Mouse (Mus musculus) bone marrow, adult 2 months (tissue): Measurements from ENCODE around the gene Gm49721. TPM values are rescaled to one million over a fixed set of nuclear protein-coding genes. Genes with fewer than 3 reads are reported as not detected.
A peak's percentile ranks its signal among the peaks of the same experiment; 100 is the strongest.
"Not testable (repeated sequence)": the region's sequence is repeated elsewhere in the genome, so short reads cannot be mapped to it uniquely, and the experiment has no call there.

Experiments used
- H3K27ac ChIP-seq: fragments of 200-500 bp; 2 replicates; pipeline ENCODE4 v1.5.1; 2012; ENCODE audit warnings: low read depth, mild to moderate bottlenecking, control low read depth, inconsistent platforms, low read length; ENCODE audit not compliant: control insufficient read depth, poor library complexity, insufficient read depth
- H3K4me1 ChIP-seq: fragments of 200-500 bp; 2 replicates; pipeline ENCODE4 v1.6.1; 2011; ENCODE audit warnings: low read length; ENCODE audit not compliant: control insufficient read depth, insufficient read depth
- H3K4me3 ChIP-seq: fragments of 200-500 bp; replicated peaks from 2 replicates; pipeline ENCODE3; 2011; ENCODE audit warnings: mild to moderate bottlenecking, low read depth, low read length, control low read depth; ENCODE audit not compliant: control insufficient read depth
- CTCF ChIP-seq: fragments of 200-500 bp; IDR thresholded peaks from 2 replicates; pipeline ENCODE4 v1.5.1; 2011; ENCODE audit warnings: low read length, control low read depth; ENCODE audit not compliant: control insufficient read depth, insufficient read depth
- WGBS: fragments of 180-500 bp; shearing (Covaris S2); methylation state at CpG from one replicate; pipeline ENCODE4 v1.1.7; 2018; 5-methylcytosine and 5-hydroxymethylcytosine counted together
- polyA plus RNA-seq: library from polyadenylated mRNA; stranded (reverse); fragments of >200 nt; gene quantifications from 2 replicates; pipeline ENCODE4 v1.2.4, GENCODE M21; 2011; ENCODE audit warnings: low replicate concordance; ENCODE audit not compliant: missing spikeins, insufficient read depth, insufficient read length

Gm49721 gene
- polyA plus RNA-seq, 1 experiment = not detected

- not testable (repeated sequence) for H3K4me3 ChIP-seq, H3K4me1 ChIP-seq
- 18% methylated on average over 4 of the region's 4 CpGs for WGBS
- H3K27ac ChIP-seq = peak overlapping the region; percentile 33; the same call in 1 of the 2 replicates
Measured at GRCm38 (mm10) chr17:6962936-6963335, 15.8 kb upstream of the Gm49721 start.

GRCm38 (mm10) chr17:6965364-6965763 is 13.3 kb upstream of the Gm49721 start:
- not testable (repeated sequence) for H3K4me1 ChIP-seq, H3K4me3 ChIP-seq, H3K27ac ChIP-seq
- peak; percentile 36; the same call in 1 of the 2 replicates for TF ChIP-seq CTCF
- WGBS = 12% methylated on average over 6 of the region's 6 CpGs

GRCm38 (mm10) chr17:6967673-6968072 is 11.0 kb upstream of the Gm49721 start:
- H3K4me1 ChIP-seq, H3K27ac ChIP-seq, H3K4me3 ChIP-seq: not testable (repeated sequence)
- WGBS = 25% methylated on average over 1 of the region's 1 CpGs

DNA sequence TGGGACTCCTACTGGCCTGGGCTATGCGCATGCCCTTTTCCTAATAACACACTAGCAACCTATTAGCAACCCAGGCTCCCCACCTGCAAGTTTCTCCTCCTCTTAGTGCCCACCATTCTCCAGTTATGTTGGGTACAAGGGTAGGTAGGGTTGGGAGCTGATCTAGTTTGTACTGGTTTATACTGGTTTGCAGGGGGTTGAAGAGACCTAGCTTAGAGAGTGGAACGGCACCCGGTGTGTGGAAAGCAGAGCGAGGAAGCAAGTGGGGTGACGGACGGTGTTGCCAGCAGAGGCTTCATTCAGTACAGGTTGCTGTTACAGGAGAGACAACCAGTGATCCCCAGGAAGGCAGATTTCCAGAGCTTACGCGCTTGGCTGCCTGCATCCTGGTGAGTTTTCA is 8.4 kb upstream of the Gm49721 start, which contains the start of gene Rnaset2b:
Gene Rnaset2b, plus strand, starts transcription at position 301 of the 400 bp plus-strand sequence.
- not testable (repeated sequence) for H3K4me3 ChIP-seq, H3K4me1 ChIP-seq, H3K27ac ChIP-seq
- WGBS = 100% methylated on average over 1 of the region's 8 CpGs

DNA sequence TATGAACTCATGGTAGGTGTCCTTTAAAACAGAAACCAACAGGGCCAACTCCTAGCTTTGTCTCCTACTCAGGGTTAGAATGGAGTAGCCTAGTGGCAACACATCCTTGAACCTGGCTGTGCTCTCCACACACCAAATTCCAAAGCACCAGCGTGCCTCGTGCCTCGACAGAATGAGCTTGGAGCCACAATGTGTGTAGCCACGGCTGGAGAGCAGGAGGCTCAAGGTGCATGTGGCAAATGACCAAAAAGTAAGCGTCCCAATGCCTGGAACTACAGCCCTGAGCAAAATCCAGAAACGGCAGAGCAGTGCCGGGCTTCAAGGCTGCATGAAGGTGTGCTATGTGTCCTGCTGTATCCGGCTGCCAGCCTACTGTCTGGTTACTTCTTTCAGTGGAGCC is 7.5 kb upstream of the Gm49721 start:
- not testable (repeated sequence) for H3K27ac ChIP-seq, H3K4me1 ChIP-seq, H3K4me3 ChIP-seq
- 81% methylated on average over 8 of the region's 8 CpGs for WGBS

DNA sequence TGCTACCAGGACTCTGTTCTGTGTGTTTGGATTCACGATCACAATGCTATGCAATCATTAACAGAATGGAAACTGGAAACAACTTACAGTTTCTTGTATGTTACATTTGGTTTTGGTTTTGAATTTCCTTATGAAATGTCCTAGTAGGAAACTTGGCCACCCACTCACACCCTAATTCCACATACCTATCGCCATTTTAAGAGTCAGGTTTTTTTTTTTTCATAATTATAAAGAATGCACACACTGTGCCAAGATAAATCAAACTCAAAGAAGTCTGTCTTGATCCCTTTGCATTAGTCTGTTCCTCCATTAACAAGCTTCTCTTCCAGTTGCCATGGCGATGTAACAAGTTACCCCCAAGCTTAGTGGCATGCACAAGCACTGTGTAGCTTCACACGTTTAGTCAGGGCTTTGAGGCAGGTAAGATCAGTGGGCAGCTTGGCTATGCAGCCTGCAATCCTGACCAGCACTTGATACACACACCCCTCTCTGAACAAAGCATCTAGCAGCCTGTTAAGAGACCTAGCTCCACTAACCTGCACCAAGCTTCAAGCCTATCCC is 5.8 kb upstream of the Gm49721 start:
- H3K4me1 ChIP-seq = not testable (repeated sequence)
- WGBS = 79% methylated on average over 4 of the region's 4 CpGs

GRCm38 (mm10) chr17:6974985-6975384 is 3.7 kb upstream of the Gm49721 start:
- not testable (repeated sequence) for H3K27ac ChIP-seq, H3K4me3 ChIP-seq, H3K4me1 ChIP-seq
- 66% methylated on average over 3 of the region's 3 CpGs for WGBS

More for the DNA sequence above, 5.8 kb upstream of the Gm49721 start:
- not testable (repeated sequence) for H3K4me3 ChIP-seq, H3K27ac ChIP-seq

GRCm38 (mm10) chr17:6979380-6979779 is 676 bp downstream of the Gm49721 start:
- H3K4me1 ChIP-seq, H3K27ac ChIP-seq: not testable (repeated sequence)
- 8% methylated on average over 5 of the region's 5 CpGs for WGBS
- H3K4me3 ChIP-seq = peak overlapping the region; percentile 59

- not testable (repeated sequence) for H3K4me3 ChIP-seq, H3K4me1 ChIP-seq, H3K27ac ChIP-seq
- 93% methylated on average over 5 of the region's 8 CpGs for WGBS
Measured at GRCm38 (mm10) chr17:6980144-6980543, 1.4 kb downstream of the Gm49721 start.

GRCm38 (mm10) chr17:6986118-6986517 is 7.4 kb downstream of the Gm49721 start:
- not testable (repeated sequence) for H3K4me1 ChIP-seq, H3K4me3 ChIP-seq, H3K27ac ChIP-seq
- whole genome bisulfite sequencing = 37% methylated on average over 1 of the region's 1 CpGs

GRCm38 (mm10) chr17:6995504-6995903 is 16.8 kb downstream of the Gm49721 start:
- not testable (repeated sequence) for H3K4me1 ChIP-seq, H3K27ac ChIP-seq, H3K4me3 ChIP-seq
- WGBS = no CpG with 5 or more reads among the region's 6 CpGs

DNA sequence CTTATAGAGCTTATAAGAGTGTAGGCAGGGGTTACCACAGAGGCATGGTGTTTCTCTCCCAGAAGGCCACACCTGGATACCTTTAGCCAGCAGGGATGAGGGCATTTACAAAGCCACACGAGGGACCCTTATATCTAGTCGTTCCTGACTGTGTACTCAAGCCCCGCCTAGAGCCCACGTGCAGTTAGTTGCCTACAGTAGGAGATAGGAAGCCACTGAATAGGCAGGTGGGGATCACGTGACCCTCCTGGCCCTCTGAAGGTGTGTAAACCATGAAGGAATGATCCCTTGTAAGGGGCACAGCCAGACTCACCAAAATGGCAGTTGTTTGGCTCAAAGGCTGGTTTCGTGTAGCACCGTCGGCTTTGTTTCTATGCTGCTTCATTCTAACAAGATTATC is 18.1 kb downstream of the Gm49721 start:
- H3K4me1 ChIP-seq, H3K4me3 ChIP-seq, H3K27ac ChIP-seq: not testable (repeated sequence)
- 75% methylated on average over 8 of the region's 8 CpGs for WGBS

- not testable (repeated sequence) for H3K4me3 ChIP-seq, H3K4me1 ChIP-seq, H3K27ac ChIP-seq
- WGBS = 45% methylated on average over 1 of the region's 7 CpGs
Measured at GRCm38 (mm10) chr17:6997778-6998490, 19.2 kb downstream of the Gm49721 start.
